Mouse (Mus musculus) B cell, adult 67 days (primary cell): ENCODE data around the gene Vmn1r91. TPM values are rescaled to one million over a fixed set of nuclear protein-coding genes. Genes with fewer than 3 reads are reported as not detected.

Source experiments
- total RNA-seq, 2 experiments: library from RNA; stranded (reverse); gene quantifications; 4 replicates each; pipeline ENCODE4 v1.2.4; 2023

The Vmn1r91 gene
- not detected for total RNA-seq

DNA sequence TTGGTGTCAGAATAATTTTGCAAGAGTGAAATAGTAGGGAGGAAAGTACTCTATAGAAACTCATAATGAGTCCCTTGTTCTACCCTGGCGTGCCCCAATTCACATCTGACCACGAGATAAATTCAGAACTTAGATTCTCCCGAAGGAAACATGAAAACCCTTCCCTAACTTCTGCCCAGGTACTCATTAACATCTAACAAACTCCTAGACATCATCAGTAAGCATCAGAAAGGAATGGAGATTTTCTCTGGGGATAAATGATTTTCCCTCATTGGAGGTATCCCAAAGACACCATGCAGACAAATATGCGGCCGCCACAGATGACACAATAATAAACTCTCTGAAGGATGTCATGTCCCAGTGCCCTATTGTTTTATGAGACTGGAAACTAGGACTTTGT, at the start of gene Vmn1r91:
Gene Vmn1r91 (plus strand): TSS at position 301 of the 400 bp plus-strand sequence.

DNA sequence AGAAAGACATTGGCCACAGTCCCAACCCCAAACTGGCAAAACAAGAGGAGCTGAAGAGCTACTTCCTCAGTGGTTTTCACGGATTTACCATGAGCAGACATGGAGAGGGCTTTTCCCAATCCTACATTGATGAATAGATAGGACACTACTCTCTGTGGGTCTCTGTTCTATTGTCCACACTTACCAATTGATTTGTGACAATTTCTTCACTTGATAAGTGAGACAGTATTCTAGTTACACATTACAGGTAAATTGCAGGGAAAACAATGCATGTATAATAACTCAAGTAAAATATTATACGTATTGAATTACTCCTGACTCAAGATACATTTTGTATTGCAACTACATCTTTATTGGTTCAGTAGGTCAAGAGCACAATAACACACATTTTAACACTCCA, 23.0 kb downstream of the Vmn1r91 start, which contains the start of gene Gm16442:
Gene Gm16442 (minus strand): TSS at position 101 of the 400 bp plus-strand sequence.

DNA sequence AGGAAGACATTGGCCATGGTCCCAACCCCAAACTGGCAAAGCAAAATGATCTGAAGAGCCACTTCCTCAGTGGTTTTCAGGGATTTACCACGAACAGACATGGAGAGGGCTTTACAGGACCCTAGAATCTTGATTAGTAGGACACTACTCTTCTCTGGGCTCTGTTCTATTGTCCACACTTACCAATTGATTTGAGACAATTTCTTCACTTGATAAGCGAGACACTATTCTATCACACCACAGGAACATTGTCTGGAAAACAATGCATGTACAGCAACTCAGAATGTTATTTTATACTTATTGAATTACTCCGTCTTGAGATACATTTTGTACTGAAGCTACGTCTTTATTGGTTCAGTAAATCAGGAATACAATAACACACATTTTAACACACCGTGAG, 39.5 kb downstream of the Vmn1r91 start, which contains the start of gene Vmn1r93:
Gene Vmn1r93 (minus strand): TSS at position 101 of the 400 bp plus-strand sequence.

Other genes starting within 250 kb of the Vmn1r91 start
- gene Gm19345, start 247.7 kb upstream of the Vmn1r91 start, total RNA-seq = not detected
- gene Ceacam16, start 238.4 kb upstream of the Vmn1r91 start, total RNA-seq = 10 to 100 TPM; 14.4 to 16.7 TPM
- not detected for gene Ceacam19, start 211.7 kb upstream of the Vmn1r91 start, total RNA-seq
- 10 to 100 TPM; 20.9 to 22.8 TPM for gene Pvr, start 178.5 kb upstream of the Vmn1r91 start, total RNA-seq
- not detected for gene Igsf23, start 148.9 kb upstream of the Vmn1r91 start, total RNA-seq
- not detected for gene Ceacam20, start 134.3 kb upstream of the Vmn1r91 start, total RNA-seq
- not detected for gene Nlrp9b, start 108.2 kb upstream of the Vmn1r91 start, total RNA-seq
- not detected for gene Gm16442, start 22.9 kb downstream of the Vmn1r91 start, total RNA-seq
- gene Vmn1r93, start 39.4 kb downstream of the Vmn1r91 start, total RNA-seq = not detected
- not detected for gene Vmn1r94, start 68.7 kb downstream of the Vmn1r91 start, total RNA-seq
- not detected for gene Vmn1r95, start 94.0 kb downstream of the Vmn1r91 start, total RNA-seq
- gene Gm6164, start 105.9 kb downstream of the Vmn1r91 start, total RNA-seq = not detected
- gene Gm4498, start 134.1 kb downstream of the Vmn1r91 start, total RNA-seq = not detected
- not detected for gene Gm5890, start 163.2 kb downstream of the Vmn1r91 start, total RNA-seq
- gene Gm4133, start 234.4 kb downstream of the Vmn1r91 start, total RNA-seq = not detected